Mouse (Mus musculus) mammary gland, adult 2 months (tissue): ENCODE results near the gene Pi16. TPM values are rescaled to one million over a fixed set of nuclear protein-coding genes. Genes with fewer than 3 reads are reported as not detected.

Source experiments
- polyA plus RNA-seq: library from polyadenylated mRNA; depleted of rRNA; stranded (reverse); fragments of >200 nt; gene quantifications from 2 replicates; pipeline ENCODE4 v1.2.3, GENCODE M21; 2012; ENCODE audit warnings: low replicate concordance; rRNA removed

Gene Pi16
- polyA plus RNA-seq = 163 and 240 TPM in 2 replicates

GRCm38 (mm10) chr17:29317380-29317779 is at the start of gene Pi16:
Gene Pi16, plus strand, starts transcription at chr17:29317680.

DNA sequence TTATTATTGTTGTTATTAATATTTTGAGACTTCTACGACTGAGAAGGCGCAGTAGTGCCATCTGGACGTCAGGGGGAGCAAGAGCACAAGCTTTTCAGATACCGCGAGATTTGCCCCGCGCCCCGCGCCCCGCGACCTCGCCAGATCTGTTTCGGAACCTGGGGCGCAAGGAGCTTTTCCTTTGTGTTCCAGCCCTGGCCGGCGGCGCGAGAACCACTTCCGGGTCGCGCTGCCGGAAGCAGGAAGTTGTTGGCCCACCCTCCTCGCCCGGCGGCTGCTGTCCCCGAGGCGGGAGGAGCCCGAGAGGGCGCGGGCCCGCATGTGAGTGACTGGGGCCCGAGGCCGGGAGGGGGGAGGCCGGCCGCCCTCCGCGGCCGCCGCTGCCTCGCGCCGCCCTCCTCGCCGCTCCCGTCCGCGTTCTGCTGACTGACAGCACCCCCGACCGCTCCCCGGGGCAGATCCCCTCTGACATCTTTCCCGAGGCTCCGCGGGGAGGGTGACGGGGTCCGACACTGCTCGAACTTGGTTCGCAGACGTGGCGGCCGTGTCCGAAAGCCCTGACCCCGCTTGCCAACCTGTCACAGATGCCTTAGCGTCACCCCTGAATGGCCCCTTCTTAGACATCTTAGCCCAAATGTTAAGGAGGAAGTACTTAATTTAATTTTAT is 48.7 kb upstream of the Pi16 start, which contains the start of gene BC004004:
BC004004 (plus strand) TSS at position 107 of the 667 bp plus-strand sequence.

DNA sequence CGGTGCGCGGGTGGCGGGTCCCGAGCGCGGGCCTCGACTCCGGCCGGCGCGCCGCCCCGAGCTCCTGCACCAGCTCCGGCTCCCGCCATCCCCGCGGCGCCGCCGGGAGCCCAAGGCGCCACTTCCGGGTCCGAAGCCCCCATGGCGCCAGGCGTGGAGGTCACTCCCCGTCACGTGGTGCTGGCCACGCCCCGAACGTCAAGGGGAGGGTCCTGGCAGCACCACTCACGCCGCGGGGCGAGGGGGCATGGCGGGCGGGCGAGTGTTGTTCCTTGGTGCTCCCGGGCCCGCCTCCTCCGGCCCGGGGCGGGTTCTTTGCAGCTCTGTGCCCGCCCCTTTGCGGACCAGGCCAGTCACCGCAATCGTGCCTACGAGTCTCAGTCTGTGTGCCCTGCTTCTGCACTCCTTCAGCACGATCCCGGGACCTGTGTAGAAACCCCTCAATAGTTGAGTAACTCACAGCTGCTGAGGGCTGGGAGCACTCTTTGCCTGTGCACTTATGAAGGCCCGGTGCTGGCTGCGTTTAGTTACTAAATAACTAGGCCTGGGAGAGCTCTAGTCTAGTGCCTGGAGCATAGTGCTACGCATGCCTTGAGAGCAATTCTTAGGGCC is 30.3 kb downstream of the Pi16 start, which contains the start of gene Mtch1:
Mtch1 (minus strand) TSS at position 290 of the 612 bp plus-strand sequence.

DNA sequence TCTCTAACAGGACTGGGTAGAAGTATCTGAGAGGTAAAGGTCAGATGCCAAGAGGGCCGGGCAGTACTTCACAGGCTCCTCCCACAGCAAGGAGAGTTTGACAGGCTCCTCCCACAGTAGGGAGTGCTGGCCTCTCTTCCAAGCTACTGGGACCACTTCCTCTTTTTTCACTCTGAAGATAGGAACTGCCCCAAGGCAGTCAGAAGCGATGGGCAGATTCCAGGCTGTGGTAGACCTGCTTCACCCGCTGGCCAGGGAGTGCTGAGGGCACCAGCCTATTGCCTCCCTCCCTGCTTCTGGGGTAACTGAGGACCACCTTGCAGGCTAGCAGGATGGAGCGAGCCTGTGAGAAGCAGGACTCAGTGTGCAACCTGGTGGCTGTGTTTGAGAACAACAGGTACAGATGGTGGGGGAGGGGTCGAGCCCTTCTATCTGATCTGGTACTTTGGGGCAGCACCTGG is 43.3 kb downstream of the Pi16 start, which contains the start of gene Fgd2:
Fgd2 (plus strand) TSS at position 154 of the 461 bp plus-strand sequence.

Other genes with a start within 250 kb of the Pi16 start
- gene Cdkn1a, start 226.7 kb upstream of the Pi16 start, polyA plus RNA-seq = 30.1 and 55.3 TPM in 2 replicates
- 3.8 and 3.9 TPM in 2 replicates for gene Rab44, start 203.5 kb upstream of the Pi16 start, polyA plus RNA-seq
- 1.5 and 1.7 TPM in 2 replicates for gene Cpne5, start 79.5 kb upstream of the Pi16 start, polyA plus RNA-seq
- gene Ppil1, start 53.5 kb upstream of the Pi16 start, polyA plus RNA-seq = 13.7 and 18.0 TPM in 2 replicates
- gene BC004004, start 48.9 kb upstream of the Pi16 start, polyA plus RNA-seq = 71.5 and 132 TPM in 2 replicates
- 344 and 391 TPM in 2 replicates for gene Mtch1, start 30.3 kb downstream of the Pi16 start, polyA plus RNA-seq
- gene Fgd2, start 43.2 kb downstream of the Pi16 start, polyA plus RNA-seq = 75.4 and 118 TPM in 2 replicates
- 53.5 and 74.1 TPM in 2 replicates for gene Pim1, start 173.1 kb downstream of the Pi16 start, polyA plus RNA-seq
- not detected in 2 replicates for gene Gm17657, start 232.0 kb downstream of the Pi16 start, polyA plus RNA-seq
- 17.8 and 21.8 TPM in 2 replicates for gene Tbc1d22b, start 232.1 kb downstream of the Pi16 start, polyA plus RNA-seq
- 0.57 TPM in 1 of 2 replicates, not detected in the other for gene Tmem217, start 234.7 kb downstream of the Pi16 start, polyA plus RNA-seq